Mouse (Mus musculus): ENCODE data around the gene Dnm2. TPM values are rescaled to one million over a fixed set of nuclear protein-coding genes. Genes with fewer than 3 reads are reported as not detected.
A peak's percentile ranks its signal among the peaks of the same experiment; 100 is the strongest.
"Not testable (repeated sequence)": the region's sequence is repeated elsewhere in the genome, so short reads cannot be mapped to it uniquely, and the experiment has no call there.

The Dnm2 gene
- total RNA-seq, 4 experiments from 2014 or later, result 29.3 to 39.1 (median 30.8) TPM

GRCm38 (mm10) chr9:21456246-21456929 is 31.7 kb downstream of the Dnm2 start:
- DNase-seq (ENCODE audit: low spot score in 2 of 2), result no peak

GRCm38 (mm10) chr9:21456930-21457634 is 32.4 kb downstream of the Dnm2 start:
- no peak for DNase-seq (ENCODE audit: low spot score in 2 of 2)

GRCm38 (mm10) chr9:21458821-21459220 is 34.1 kb downstream of the Dnm2 start:
- no peak for DNase-seq (ENCODE audit: low spot score in 2 of 2)

GRCm38 (mm10) chr9:21460400-21460940 is 35.8 kb downstream of the Dnm2 start:
- DNase-seq (ENCODE audit: low spot score in 2 of 2), result no peak

- peak; percentile 70 to 75 for DNase-seq (ENCODE audit: low spot score in 2 of 2)
Observed at GRCm38 (mm10) chr9:21463138-21463590, 38.5 kb downstream of the Dnm2 start.

GRCm38 (mm10) chr9:21463766-21464564 is 39.3 kb downstream of the Dnm2 start:
- no peak for DNase-seq (ENCODE audit: low spot score in 2 of 2)

GRCm38 (mm10) chr9:21464565-21464928 is 39.8 kb downstream of the Dnm2 start:
- not testable (repeated sequence) for DNase-seq (ENCODE audit: low spot score in 2 of 2)

GRCm38 (mm10) chr9:21469032-21470024 is 44.6 kb downstream of the Dnm2 start:
- peak in 1 of 2 experiments; percentile 38 for DNase-seq (ENCODE audit: low spot score in 2 of 2)

- no peak for DNase-seq (ENCODE audit: low spot score in 2 of 2)
Observed at GRCm38 (mm10) chr9:21472913-21473312, 48.2 kb downstream of the Dnm2 start.

GRCm38 (mm10) chr9:21477707-21478106 is 53.0 kb downstream of the Dnm2 start:
- DNase-seq (ENCODE audit: low spot score in 2 of 2), result no peak

- no peak for DNase-seq (ENCODE audit: low spot score in 2 of 2)
Observed at GRCm38 (mm10) chr9:21484065-21484464, 59.4 kb downstream of the Dnm2 start.

- DNase-seq (ENCODE audit: low spot score in 2 of 2), result not testable (repeated sequence)
Observed at GRCm38 (mm10) chr9:21488246-21488645, 63.5 kb downstream of the Dnm2 start.

- DNase-seq (ENCODE audit: low spot score in 2 of 2), result no peak
Observed at GRCm38 (mm10) chr9:21490696-21491095, 66.0 kb downstream of the Dnm2 start.

GRCm38 (mm10) chr9:21493907-21494306 is 69.2 kb downstream of the Dnm2 start:
- no peak for DNase-seq (ENCODE audit: low spot score in 2 of 2)

GRCm38 (mm10) chr9:21494726-21495125 is 70.0 kb downstream of the Dnm2 start:
- DNase-seq (ENCODE audit: low spot score in 2 of 2), result no peak

- DNase-seq (ENCODE audit: low spot score in 2 of 2), result peak; percentile 48 to 69
Observed at GRCm38 (mm10) chr9:21496308-21497049, 71.8 kb downstream of the Dnm2 start.

- DNase-seq (ENCODE audit: low spot score in 2 of 2), result no peak
Observed at GRCm38 (mm10) chr9:21497050-21497542, 72.4 kb downstream of the Dnm2 start.

GRCm38 (mm10) chr9:21497664-21498063 is 73.0 kb downstream of the Dnm2 start:
- no peak for DNase-seq (ENCODE audit: low spot score in 2 of 2)

- no peak for DNase-seq (ENCODE audit: low spot score in 2 of 2)
Observed at GRCm38 (mm10) chr9:21498284-21498902, 73.7 kb downstream of the Dnm2 start.

Data from gastrocnemius, adult 8-10 months (tissue).